Mouse (Mus musculus): ENCODE data around the gene Ptprt.

The Ptprt gene

GRCm38 (mm10) chr2:162591388-162591787, 69.6 kb downstream of the Ptprt start:
- no peak for DNase-seq (ENCODE audit: low read depth)

- DNase-seq (ENCODE audit: low read depth) = no peak
These were observed 79.3 kb downstream of the Ptprt start for GRCm38 (mm10) chr2:162581651-162582050.

DNA sequence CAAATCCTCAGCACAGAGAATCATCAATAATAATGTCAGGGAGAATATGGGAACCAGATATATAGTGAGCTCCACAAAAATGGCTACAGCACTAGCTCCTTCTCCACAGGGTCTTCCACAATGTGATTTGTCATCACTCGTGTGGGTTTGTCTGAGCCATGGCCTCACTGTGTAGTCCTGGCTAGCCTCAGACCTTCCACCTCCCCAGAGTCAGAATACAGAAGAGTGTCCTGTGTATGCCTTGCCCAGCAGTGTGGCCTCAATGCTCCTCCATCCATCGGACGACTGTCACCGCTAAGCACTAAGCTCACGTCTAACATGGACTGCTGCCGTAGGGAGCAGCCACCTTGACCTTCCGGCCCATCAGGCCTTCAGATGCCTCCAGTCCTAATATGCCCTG, 83.1 kb downstream of the Ptprt start:
- no peak for DNase-seq (ENCODE audit: low read depth)

DNA sequence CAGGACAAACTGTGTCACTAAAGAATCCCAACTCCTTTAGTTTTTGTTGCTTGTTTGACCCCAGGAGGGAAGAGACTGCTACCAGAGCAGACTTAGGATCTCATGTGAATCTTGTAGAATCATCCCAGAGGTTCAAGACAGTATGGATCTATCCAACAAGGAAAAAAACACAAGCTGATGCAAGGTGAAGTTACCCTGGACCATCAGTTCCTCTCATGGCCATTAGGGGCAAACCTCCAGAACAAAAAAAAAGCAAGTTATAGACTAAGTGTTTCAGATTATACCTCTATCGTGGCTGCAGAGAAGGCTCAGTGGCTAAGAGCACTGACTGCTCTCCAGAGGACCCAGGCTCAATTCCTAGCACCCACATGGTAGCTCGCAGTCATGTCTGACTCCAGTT, 88.1 kb downstream of the Ptprt start:
- DNase-seq (ENCODE audit: low read depth) = no peak

- no peak for DNase-seq (ENCODE audit: low read depth)
These were observed 89.9 kb downstream of the Ptprt start for GRCm38 (mm10) chr2:162571037-162571436.

GRCm38 (mm10) chr2:162568308-162569100, 92.4 kb downstream of the Ptprt start:
- DNase-seq (ENCODE audit: low read depth) = no peak

DNA sequence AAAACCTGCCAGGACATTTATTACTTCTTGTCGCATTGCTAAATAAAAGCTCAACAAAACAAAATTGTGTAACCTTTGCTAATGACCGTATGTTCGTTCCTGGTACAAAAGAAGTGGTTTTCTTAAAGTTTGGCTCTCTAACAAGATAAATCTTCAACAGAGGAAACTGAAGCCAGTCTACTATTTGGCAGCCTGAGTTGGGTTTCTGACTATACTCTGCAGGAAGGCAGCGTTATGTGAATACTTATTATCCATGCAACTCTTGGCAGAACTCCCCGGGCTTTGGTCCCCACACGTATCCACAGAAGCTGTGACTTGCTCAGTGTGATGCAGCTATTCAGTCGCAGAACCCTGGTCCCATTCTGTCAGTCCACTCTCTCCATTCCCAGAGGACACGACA, 112.6 kb downstream of the Ptprt start:
- DNase-seq (ENCODE audit: low read depth) = no peak

- no peak for DNase-seq (ENCODE audit: low read depth)
These were observed 129.3 kb downstream of the Ptprt start for GRCm38 (mm10) chr2:162531638-162532037.

DNA sequence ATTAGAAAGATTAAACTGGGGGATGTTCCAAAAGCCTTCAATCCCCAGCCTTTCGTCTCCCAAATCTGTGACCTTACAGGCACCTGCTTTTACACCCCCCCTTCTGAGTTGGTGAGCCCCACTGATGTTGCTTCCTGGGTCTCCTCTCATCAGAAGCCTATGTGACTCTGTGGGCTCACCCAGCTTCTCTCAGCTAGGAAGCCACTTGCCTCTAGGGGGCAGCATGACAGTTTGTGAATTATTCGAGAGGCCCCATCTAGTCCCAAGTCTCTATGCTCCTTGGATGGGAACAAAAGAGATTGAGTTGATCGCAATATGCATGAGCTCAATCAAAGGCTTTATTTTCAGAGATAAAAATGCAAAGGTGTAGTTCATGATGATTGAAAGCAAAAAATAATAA, 132.0 kb downstream of the Ptprt start:
- no peak for DNase-seq (ENCODE audit: low read depth)

DNA sequence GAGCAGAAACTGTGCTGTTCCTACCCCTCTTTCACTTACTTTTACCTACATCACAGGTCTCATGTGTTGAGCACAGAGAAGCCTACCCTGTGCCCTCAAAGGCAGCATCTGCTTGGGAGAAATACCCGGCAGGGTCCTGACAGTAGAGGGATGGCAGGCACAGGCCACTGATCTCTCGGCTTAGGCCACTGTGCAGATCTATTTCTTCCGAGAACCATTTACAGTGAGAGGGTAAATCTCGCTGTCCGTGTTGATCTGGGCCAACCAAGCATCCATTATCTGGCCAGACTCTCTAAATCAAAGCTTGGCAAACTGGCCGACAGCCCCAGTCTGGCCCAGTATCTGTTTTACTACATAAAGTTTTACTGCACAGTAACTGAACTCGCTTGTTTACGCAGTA, 145.0 kb downstream of the Ptprt start:
- no peak for DNase-seq (ENCODE audit: low read depth)

- no peak for DNase-seq (ENCODE audit: low read depth)
These were observed 147.9 kb downstream of the Ptprt start for GRCm38 (mm10) chr2:162513072-162513471.

DNA sequence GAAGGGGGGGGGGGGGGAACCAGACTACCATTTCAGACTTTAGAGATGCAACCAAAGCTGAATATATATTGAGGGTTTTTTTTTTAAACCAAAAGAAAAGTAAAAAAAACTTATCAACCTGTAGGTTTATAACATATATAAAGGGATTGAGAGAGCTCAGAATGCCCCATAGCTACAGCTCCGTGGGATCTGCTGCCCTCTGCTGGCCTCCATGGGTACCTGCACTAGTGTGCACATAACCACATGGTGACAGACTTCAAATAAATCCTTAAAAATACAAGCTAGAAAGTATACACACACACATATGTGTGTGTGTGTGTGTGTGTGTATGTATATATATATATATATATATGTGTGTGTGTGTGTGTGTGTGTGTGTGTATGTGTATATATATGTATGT, 148.9 kb downstream of the Ptprt start:
- no peak for DNase-seq (ENCODE audit: low read depth)

DNA sequence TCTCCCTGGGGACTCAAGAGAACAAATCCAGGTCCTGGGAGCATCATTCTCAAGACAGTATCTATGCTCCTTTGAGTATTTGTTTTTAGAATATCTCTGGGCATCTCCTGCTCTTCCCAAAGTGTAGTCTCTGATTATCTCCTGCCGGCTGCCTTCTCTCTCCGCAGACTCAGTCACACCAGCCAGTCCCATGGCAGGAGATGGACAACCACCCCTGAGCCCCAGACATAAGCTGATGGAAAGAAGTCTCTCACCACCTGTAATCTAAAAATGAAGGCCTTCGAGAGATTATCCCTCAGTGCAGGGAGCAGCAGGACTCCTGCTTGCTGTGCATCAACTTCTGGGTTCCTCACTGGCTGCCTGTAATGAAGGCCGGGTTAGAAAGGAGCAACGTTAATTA, 151.9 kb downstream of the Ptprt start:
- DNase-seq (ENCODE audit: low read depth) = no peak

GRCm38 (mm10) chr2:162507664-162508063, 153.3 kb downstream of the Ptprt start:
- DNase-seq (ENCODE audit: low read depth) = no peak

- no peak for DNase-seq (ENCODE audit: low read depth)
These were observed 156.1 kb downstream of the Ptprt start for GRCm38 (mm10) chr2:162504850-162505249.

GRCm38 (mm10) chr2:162499501-162499915, 161.4 kb downstream of the Ptprt start:
- no peak for DNase-seq (ENCODE audit: low read depth)

- DNase-seq (ENCODE audit: low read depth) = no peak
These were observed 162.8 kb downstream of the Ptprt start for GRCm38 (mm10) chr2:162498191-162498590.

- DNase-seq (ENCODE audit: low read depth) = no peak
These were observed 176.9 kb downstream of the Ptprt start for GRCm38 (mm10) chr2:162484036-162484435.

GRCm38 (mm10) chr2:162443106-162443505, 217.8 kb downstream of the Ptprt start:
- DNase-seq (ENCODE audit: low read depth) = no peak

GRCm38 (mm10) chr2:162436646-162437045, 224.3 kb downstream of the Ptprt start:
- DNase-seq (ENCODE audit: low read depth) = no peak

DNA sequence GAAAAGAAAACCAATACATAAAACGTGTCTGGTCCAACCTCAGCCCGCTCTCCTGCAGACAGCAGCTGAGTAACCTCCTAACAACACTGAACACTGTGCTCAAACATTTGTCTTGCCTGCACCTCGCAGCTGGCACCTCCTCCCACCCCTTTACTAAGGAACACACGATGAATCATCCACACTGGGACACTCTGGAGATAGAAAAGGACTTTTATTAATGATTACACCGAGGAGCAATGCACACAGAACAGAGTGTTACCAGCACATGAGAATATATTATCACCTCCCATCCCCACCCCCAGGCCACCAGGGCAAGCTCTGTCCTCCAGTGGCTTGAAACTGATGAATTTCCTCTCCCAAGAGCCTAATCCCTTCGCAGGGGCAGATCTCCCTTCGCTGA, 230.8 kb downstream of the Ptprt start:
- DNase-seq (ENCODE audit: low read depth) = no peak

DNA sequence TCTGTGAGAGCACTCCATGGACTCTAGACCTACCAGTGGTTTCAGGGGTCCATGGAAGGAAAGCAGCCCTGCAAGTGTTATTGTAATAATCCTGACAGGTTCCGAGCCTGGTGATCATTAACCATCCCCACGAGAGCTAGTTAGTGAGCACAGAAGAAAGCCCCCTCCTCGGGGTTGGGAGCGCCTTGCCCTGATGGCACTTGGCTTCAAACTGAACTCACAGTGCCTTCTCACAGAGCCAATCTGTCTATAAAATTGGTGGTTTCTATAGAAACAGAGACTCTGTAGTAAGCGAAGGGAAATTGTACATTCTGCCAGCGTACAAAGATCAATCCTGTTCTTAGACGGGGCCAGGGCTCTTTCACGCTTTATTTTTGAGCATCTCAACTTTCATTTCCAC, 234.8 kb downstream of the Ptprt start:
- no peak for DNase-seq (ENCODE audit: low read depth)

DNA sequence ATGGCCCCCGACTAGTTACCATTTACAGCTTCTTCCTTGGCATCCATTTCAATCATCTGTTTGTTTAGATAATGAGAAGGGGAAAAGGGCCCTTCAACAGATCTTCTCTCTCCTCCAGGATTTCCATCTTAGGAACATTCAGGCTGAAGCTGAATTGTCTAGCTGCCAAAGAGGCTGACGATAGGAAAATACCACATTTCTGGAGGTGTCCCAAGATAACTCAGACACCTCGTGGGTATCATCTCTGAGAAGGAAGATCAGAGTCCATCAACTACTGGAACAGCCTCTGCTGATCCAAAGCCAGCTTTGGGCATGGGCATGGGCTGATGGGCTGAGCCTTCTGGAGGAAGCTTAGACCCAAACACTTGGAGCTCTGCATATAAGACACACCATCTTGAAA, 242.8 kb downstream of the Ptprt start:
- DNase-seq (ENCODE audit: low read depth) = no peak

GRCm38 (mm10) chr2:162413073-162413812, 247.7 kb downstream of the Ptprt start:
- no peak for DNase-seq (ENCODE audit: low read depth)
